Mouse (Mus musculus): Measurements from ENCODE around the gene Kif3c. TPM values are rescaled to one million over a fixed set of nuclear protein-coding genes. Genes with fewer than 3 reads are reported as not detected.

Kif3c gene
- polyA plus RNA-seq, 1 experiment: 15.1 TPM

DNA sequence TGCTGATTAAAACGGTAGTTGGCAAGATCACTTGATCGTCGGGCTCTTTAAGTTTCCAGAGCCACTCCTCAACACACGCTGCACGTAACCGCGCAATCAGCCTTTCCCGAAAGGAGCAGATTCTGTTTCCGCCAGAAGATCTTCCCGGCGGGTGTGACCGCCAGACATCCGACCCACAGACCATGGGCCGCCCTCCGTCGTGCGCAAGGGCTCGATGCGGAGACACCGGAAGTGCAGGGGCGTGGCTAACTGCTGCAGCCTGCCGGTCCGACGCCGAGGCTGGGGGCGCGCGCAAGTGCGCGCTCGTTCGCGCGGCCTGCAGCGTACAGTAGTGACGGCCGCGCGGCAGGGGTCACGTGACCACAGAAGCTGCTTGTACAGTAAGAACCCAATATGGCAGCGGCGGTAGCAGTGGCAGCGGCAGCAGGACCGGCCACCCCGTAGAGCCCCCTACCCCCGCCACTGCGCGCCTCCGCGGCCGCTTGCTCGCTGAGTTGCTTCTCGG lies 61.6 kb downstream of the Kif3c start, which contains the start of gene Asxl2:
Asxl2 (plus strand) TSS at position 328 of the 505 bp plus-strand sequence.
- no peaks in the 10 kb centered on the region for H3K9me3 ChIP-seq (replicated peaks; ENCODE audit: control insufficient read depth, insufficient read depth, low read length, poor library complexity, severe bottlenecking)
- no peaks in the 10 kb centered on the region for H3K27me3 ChIP-seq (ENCODE audit: control insufficient read depth, insufficient read depth, low read length, poor library complexity, severe bottlenecking)
- no peaks in the 10 kb centered on the region for H3K4me1 ChIP-seq (ENCODE audit: control insufficient read depth, insufficient read depth, low read length)
- H3K36me3 ChIP-seq (ENCODE audit: control insufficient read depth, insufficient read depth, low read length, poor library complexity, severe bottlenecking): peaks cover 20% of the 10 kb centered on the region
- peak within 1 kb of the TSS; percentile 93 for H3K9ac ChIP-seq (ENCODE audit: low read depth, poor library complexity, severe bottlenecking)
- TF ChIP-seq POLR2A (IDR thresholded peaks at IDR 0.05; ENCODE audit: insufficient read depth, low read length): peak; percentile 79
- peak; percentile 33; the same call in 1 of the 2 replicates for TF ChIP-seq EP300 (IDR thresholded peaks at IDR 0.05; ENCODE audit: insufficient read depth, low read depth, low read length)
- no peak for TF ChIP-seq CTCF (IDR thresholded peaks at IDR 0.05; ENCODE audit: low read depth, low read length)
- H3K4me3 ChIP-seq (ENCODE audit: low read depth, low read length): peak within 1 kb of the TSS; percentile 100
- H3K27ac ChIP-seq (ENCODE audit: insufficient read depth, low read length): peak within 1 kb of the TSS; percentile 86

DNA sequence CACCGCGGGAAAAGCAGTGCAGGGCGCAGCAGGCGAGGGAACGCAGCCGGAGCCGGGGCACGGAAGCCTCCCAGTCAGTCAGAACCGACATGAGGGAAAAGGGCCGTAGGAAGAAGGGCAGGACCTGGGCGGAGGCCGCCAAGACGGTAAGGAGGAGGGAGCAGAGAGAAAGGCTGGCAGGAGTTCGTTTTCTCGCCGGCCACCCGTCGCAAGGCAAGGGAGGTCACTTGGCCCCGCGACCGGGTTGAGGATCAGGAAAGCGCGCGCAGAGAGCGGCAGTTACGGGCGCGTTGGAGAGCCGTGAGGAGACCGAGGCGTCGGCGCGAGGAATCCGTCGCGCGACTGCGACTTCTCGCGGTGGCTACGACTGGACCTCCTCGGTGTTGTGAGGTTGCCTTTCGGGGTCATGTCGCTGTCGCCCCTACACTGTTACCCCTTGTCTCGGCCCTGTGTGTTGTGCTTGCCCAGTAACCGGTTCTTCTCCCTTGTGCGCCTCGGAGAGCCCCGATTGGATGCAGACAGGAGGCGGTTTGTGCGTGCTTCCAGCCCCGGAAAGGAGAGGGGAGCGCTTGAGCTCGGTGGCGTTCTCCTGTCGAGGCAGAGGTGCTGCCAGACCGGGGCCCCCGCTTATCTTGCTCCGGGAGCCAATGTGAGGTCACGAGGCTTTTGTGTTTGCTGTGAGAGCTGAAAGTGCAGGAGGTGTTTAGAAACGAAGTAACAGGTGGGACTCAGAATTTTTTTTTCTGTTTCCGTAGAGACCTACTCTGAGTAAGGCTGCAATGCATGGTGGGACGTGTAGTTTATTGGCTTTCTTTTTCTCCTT lies 62.3 kb downstream of the Kif3c start:
- peak overlapping the region; percentile 93 for H3K9ac ChIP-seq (ENCODE audit: low read depth, poor library complexity, severe bottlenecking)
- no peaks in the 10 kb centered on the region for H3K27me3 ChIP-seq (ENCODE audit: control insufficient read depth, insufficient read depth, low read length, poor library complexity, severe bottlenecking)
- H3K27ac ChIP-seq (ENCODE audit: insufficient read depth, low read length): peak overlapping the region; percentile 68
- TF ChIP-seq EP300 (IDR thresholded peaks at IDR 0.05; ENCODE audit: insufficient read depth, low read depth, low read length) (no peak), CTCF (IDR thresholded peaks at IDR 0.05; ENCODE audit: low read depth, low read length) (no peak), POLR2A (IDR thresholded peaks at IDR 0.05; ENCODE audit: insufficient read depth, low read length) (no peak)
- H3K4me1 ChIP-seq (ENCODE audit: control insufficient read depth, insufficient read depth, low read length): peaks cover 2% of the 10 kb centered on the region
- peak overlapping the region; percentile 91 for H3K4me3 ChIP-seq (ENCODE audit: low read depth, low read length)
- H3K36me3 ChIP-seq (ENCODE audit: control insufficient read depth, insufficient read depth, low read length, poor library complexity, severe bottlenecking): peaks cover 14% of the 10 kb centered on the region
- no peaks in the 10 kb centered on the region for H3K9me3 ChIP-seq (replicated peaks; ENCODE audit: control insufficient read depth, insufficient read depth, low read length, poor library complexity, severe bottlenecking)

DNA sequence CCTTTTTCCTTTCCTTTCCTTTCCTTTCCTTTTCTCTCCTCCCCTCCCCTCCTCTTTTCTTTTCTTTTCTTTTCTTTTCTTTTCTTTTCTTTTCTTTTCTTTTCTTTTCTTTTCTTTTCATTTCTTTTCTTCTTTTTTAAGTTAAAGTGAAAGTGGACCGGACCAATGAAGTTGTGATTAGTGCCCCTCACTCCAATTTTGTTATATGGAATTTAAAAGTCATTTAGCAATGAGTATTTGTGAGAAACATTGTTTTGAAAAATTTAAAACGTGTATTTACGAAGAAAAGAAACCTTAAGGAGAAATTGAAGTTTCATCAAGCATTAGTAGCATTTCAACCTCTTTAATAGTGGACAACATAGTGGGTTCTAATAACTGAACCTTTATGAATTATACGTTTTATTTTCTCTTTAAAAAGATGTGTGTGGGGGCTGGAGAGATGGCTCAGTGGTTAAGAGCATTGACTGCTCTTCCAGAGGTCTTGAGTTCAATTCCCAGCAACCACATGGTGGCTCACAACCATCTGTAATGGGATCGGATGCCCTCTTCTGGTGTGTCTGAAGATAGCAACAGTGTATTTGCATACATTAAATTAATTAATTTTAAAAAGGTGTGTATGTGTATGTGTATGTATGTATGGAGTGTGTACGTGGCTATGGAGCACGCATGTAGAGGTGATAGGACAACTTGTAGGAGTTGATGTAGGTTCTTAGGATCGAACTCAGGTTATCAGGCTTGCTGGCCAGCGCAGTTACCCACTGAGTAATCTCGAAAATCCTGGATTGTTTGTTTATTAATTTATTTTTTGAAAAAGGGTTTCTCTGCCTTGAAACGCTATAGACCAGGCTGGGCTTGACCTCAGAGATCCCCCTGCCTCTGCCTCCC lies 63.2 kb downstream of the Kif3c start:
- H3K4me1 ChIP-seq (ENCODE audit: control insufficient read depth, insufficient read depth, low read length): peaks cover 2% of the 10 kb centered on the region
- peak overlapping the region; percentile 75 for H3K4me3 ChIP-seq (ENCODE audit: low read depth, low read length)
- H3K9ac ChIP-seq (ENCODE audit: low read depth, poor library complexity, severe bottlenecking): peak overlapping the region; percentile 93
- no peak for TF ChIP-seq EP300 (IDR thresholded peaks at IDR 0.05; ENCODE audit: insufficient read depth, low read depth, low read length)
- no peak for TF ChIP-seq POLR2A (IDR thresholded peaks at IDR 0.05; ENCODE audit: insufficient read depth, low read length)
- TF ChIP-seq CTCF (IDR thresholded peaks at IDR 0.05; ENCODE audit: low read depth, low read length): no peak
- no peaks in the 10 kb centered on the region for H3K27me3 ChIP-seq (ENCODE audit: control insufficient read depth, insufficient read depth, low read length, poor library complexity, severe bottlenecking)
- H3K36me3 ChIP-seq (ENCODE audit: control insufficient read depth, insufficient read depth, low read length, poor library complexity, severe bottlenecking): peaks cover 7% of the 10 kb centered on the region
- H3K27ac ChIP-seq (ENCODE audit: insufficient read depth, low read length): peak overlapping the region; percentile 68; the same call in 1 of the 2 replicates
- H3K9me3 ChIP-seq (replicated peaks; ENCODE audit: control insufficient read depth, insufficient read depth, low read length, poor library complexity, severe bottlenecking): no peaks in the 10 kb centered on the region

DNA sequence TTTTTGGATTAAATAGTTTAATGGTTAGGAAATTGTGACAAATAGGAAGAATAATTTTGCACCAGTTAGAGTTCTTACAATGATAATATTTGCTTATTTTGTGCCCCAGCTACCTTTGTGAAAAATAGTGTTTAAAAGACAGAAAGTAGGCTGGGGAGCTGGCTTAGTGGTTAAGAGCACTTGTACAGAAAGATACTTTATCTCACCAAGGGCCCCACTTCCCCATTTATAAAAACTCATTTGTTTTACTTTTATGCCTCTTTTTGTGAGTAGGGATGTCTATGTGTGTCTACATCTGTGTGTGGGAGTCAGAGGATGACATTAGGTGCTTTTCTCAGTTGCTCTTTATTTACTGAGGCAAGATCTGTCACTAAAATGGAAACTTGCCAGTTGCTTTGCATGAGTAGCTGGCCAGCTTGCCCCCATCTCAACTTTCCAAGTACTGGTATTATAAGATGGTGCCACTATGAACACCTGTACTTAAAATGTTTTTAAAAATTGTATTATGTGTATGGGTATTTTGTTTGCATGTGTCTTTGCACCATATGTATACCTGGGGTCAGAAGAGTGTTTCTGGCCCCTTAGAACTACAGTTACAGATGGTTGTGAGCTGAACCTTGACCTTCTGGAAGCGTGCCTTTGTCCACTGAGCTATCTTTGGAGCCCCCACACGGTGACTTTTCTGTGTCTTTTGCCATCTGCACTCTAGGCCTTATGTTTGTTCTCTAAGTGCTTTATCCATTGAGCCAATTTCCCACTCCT lies 64.9 kb downstream of the Kif3c start:
- H3K9me3 ChIP-seq (replicated peaks; ENCODE audit: control insufficient read depth, insufficient read depth, low read length, poor library complexity, severe bottlenecking): no peaks in the 10 kb centered on the region
- TF ChIP-seq CTCF (IDR thresholded peaks at IDR 0.05; ENCODE audit: low read depth, low read length) (no peak), EP300 (IDR thresholded peaks at IDR 0.05; ENCODE audit: insufficient read depth, low read depth, low read length) (no peak), POLR2A (IDR thresholded peaks at IDR 0.05; ENCODE audit: insufficient read depth, low read length) (no peak)
- H3K9ac ChIP-seq (ENCODE audit: low read depth, poor library complexity, severe bottlenecking): no peak overlapping the region
- H3K36me3 ChIP-seq (ENCODE audit: control insufficient read depth, insufficient read depth, low read length, poor library complexity, severe bottlenecking): peaks cover 8% of the 10 kb centered on the region
- H3K4me1 ChIP-seq (ENCODE audit: control insufficient read depth, insufficient read depth, low read length): peaks cover 2% of the 10 kb centered on the region
- H3K27ac ChIP-seq (ENCODE audit: insufficient read depth, low read length): 0 out of 2 replicates have a peak overlapping the region, but pooled peaks have one; percentile 21
- no peak overlapping the region for H3K4me3 ChIP-seq (ENCODE audit: low read depth, low read length)
- no peaks in the 10 kb centered on the region for H3K27me3 ChIP-seq (ENCODE audit: control insufficient read depth, insufficient read depth, low read length, poor library complexity, severe bottlenecking)

DNA sequence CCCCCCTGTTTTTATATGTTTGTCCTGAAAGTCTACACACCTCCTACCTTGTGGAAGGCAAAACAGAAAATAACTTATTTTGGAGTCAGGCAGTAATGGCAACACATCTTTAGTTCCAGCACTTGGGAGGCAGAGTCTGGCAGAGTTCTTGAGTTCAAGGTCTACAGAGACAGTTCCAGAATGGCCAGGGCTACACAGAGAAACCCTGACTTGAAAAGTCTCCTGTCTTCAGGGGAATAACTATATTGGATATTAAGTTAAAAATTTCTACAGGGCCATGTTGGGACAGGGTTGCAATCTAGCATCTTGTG lies 65.5 kb downstream of the Kif3c start:
- no peaks in the 10 kb centered on the region for H3K27me3 ChIP-seq (ENCODE audit: control insufficient read depth, insufficient read depth, low read length, poor library complexity, severe bottlenecking)
- H3K4me3 ChIP-seq (ENCODE audit: low read depth, low read length): no peak overlapping the region
- H3K36me3 ChIP-seq (ENCODE audit: control insufficient read depth, insufficient read depth, low read length, poor library complexity, severe bottlenecking): peaks cover 8% of the 10 kb centered on the region
- no peaks in the 10 kb centered on the region for H3K9me3 ChIP-seq (replicated peaks; ENCODE audit: control insufficient read depth, insufficient read depth, low read length, poor library complexity, severe bottlenecking)
- 0 out of 2 replicates have a peak overlapping the region, but pooled peaks have one; percentile 21 for H3K27ac ChIP-seq (ENCODE audit: insufficient read depth, low read length)
- H3K9ac ChIP-seq (ENCODE audit: low read depth, poor library complexity, severe bottlenecking): no peak overlapping the region
- TF ChIP-seq CTCF (IDR thresholded peaks at IDR 0.05; ENCODE audit: low read depth, low read length): no peak
- no peak for TF ChIP-seq EP300 (IDR thresholded peaks at IDR 0.05; ENCODE audit: insufficient read depth, low read depth, low read length)
- TF ChIP-seq POLR2A (IDR thresholded peaks at IDR 0.05; ENCODE audit: insufficient read depth, low read length): no peak
- peaks cover 2% of the 10 kb centered on the region for H3K4me1 ChIP-seq (ENCODE audit: control insufficient read depth, insufficient read depth, low read length)

All from ES-Bruce4 (cell line).